Mouse (Mus musculus) large intestine, adult 2 months (tissue): Measurements from ENCODE around the gene Proser3. TPM values are rescaled to one million over a fixed set of nuclear protein-coding genes. Genes with fewer than 3 reads are reported as not detected.
A peak's percentile ranks its signal among the peaks of the same experiment; 100 is the strongest.

Experiments used
- DNase-seq: peaks from one replicate; pipeline ENCODE4 v3.0.0-alpha.2; 2012; ENCODE audit warnings: low read depth, low spot score
- WGBS: fragments of 180-500 bp; shearing (Covaris S2); methylation state at CpG from one replicate; pipeline ENCODE4 v1.1.7; 2018; 5-methylcytosine and 5-hydroxymethylcytosine counted together
- polyA plus RNA-seq: library from polyadenylated mRNA; depleted of rRNA; stranded (reverse); fragments of >200 nt; gene quantifications from 2 replicates; pipeline ENCODE4 v1.2.3, GENCODE M21; 2012

The Proser3 gene
- polyA plus RNA-seq, 1 experiment: 4.3 TPM

DNA sequence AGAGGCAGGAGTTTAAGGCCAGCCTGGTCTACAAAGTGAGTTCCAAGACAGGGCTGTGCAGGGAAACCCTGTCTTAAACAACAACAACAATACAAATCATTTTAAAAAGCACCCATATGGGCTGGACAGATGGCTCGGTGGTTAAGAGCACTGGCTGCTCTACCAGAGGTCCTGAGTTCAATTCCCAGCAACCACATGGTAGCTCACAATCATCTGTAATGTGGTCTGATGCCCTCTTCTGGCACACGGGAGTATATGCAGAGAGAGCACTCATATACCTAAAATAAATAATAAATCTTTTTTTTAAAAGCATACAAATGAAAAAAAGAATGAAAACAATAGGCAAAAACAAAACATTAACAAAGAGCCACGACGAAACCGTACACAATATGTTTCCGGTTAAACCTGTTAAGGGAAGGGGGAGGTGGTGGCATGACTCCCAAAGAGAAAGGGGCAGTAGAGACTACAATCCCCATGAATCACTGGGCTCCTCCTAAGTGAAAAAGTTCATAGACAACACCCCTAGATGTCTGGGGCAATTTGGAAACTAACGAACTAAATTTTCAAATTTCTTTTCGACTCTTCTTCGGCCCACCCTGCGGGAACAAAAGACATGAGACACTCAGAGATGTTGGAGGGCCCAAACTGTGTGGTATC is 526 bp downstream of the Proser3 start:
- 2% methylated on average over 10 of the region's 10 CpGs for WGBS
- no peak for DNase-seq

DNA sequence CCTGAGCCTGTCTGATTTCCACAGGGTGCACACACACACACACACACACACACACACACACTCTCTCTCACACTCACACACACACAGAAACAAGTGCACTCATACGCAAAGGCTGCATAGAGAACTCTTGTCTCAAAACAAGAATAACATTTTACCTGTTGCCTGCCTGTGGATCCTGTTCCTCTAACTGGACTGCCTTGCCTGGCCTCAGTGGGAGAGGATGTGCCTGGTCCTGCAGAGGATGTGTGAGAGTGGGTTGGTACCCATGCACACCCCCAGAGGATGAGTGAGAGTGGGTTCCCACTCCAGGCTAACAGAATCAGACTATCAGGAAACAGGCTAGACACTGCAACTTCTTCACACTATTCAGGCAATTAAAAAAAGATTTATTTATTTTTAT is 1.5 kb downstream of the Proser3 start:
- 97% methylated on average over 1 of the region's 1 CpGs for WGBS
- no peak for DNase-seq

GRCm38 (mm10) chr7:30549880-30550279 is 2.2 kb downstream of the Proser3 start:
- 84% methylated on average over 2 of the region's 2 CpGs for WGBS
- no peak for DNase-seq

- 92% methylated on average over 2 of the region's 2 CpGs for WGBS
- no peak for DNase-seq
Observed at GRCm38 (mm10) chr7:30544327-30544726, 7.8 kb downstream of the Proser3 start.

GRCm38 (mm10) chr7:30540572-30540971 is 11.5 kb downstream of the Proser3 start:
- no peak for DNase-seq
- WGBS: 93% methylated on average over 7 of the region's 7 CpGs

GRCm38 (mm10) chr7:30534633-30535577 is 17.2 kb downstream of the Proser3 start, which contains the start of gene Arhgap33:
Gene Arhgap33, minus strand, starts transcription at chr7:30535060.
- peak; percentile 83 for DNase-seq
- under 1% methylated on average over 84 of the region's 84 CpGs for WGBS

- no peak for DNase-seq
- 28% methylated on average over 26 of the region's 26 CpGs for WGBS
Observed at GRCm38 (mm10) chr7:30533941-30534632, 18.0 kb downstream of the Proser3 start.

- WGBS: 73% methylated on average over 8 of the region's 8 CpGs
- no peak for DNase-seq
Observed at GRCm38 (mm10) chr7:30532931-30533330, 19.2 kb downstream of the Proser3 start.

DNA sequence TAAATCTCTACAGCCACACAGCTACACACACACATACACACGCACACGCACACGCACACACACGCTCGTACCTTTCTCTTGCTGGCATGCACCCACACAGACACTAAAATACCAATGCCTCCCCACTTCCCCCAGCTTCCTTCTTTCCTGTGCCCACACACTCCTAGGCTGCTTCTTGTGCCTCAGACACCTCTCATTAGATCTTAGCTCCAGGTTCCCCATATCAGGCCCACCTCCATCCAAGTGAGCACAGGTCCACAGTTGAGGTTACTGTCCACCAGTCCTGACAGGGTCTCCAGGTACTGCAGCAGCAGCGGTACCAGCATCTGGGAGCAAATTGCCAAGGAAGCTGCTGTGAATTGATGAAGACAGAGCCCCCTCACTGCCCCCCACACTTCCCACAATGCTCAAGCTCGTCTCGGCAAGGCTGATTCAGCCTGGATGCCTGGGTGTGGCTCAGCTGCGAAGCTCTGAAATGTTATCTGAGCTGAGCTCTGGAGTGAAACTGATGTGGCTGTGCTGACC is 20.7 kb downstream of the Proser3 start:
- 89% methylated on average over 9 of the region's 9 CpGs for WGBS

DNA sequence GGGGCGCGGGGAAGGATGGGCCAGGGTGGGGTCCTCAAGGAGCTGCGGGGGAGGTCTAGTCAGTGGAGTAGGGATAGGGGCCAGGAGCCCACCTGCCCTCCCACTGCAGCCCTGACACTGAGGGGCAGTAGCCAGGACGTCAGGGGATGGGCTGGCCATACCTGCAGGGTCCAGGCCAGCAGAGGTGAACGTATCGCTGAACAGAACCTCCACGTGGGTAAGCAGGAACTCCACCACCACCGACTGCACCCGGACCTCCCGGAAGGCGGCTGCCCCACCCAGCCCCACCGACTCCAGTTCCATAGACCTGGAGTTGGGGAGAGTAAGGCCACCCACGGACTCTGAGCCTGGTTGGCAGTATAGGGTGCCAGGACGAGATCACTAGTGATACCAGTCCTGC is 25.1 kb downstream of the Proser3 start:
- WGBS: 87% methylated on average over 14 of the region's 14 CpGs
- DNase-seq: no peak

More for the DNA sequence above, 20.7 kb downstream of the Proser3 start:
- DNase-seq: no peak

DNA sequence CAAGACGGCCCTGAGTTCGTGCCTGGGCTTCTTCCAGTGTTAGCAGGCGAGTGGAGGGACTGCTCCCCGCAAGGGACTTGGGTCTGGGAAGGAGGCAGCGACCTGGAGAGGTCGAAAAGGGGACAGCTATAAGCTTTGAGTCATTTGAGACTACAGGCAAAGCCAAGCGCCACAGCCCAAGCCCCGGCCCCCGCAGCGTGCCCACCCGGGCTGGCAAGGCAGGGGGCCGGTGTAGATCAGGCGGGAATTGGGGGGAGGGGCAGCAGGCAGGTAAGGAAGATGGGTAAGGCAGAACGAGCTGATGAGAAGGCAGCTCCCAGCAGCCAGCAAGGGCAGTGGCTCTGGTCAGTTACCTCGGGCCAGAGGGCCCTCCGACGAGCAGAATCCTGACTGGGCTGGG is 25.7 kb downstream of the Proser3 start:
- WGBS: 49% methylated on average over 17 of the region's 17 CpGs
- DNase-seq: no peak

- no peak for DNase-seq
- WGBS: 27% methylated on average over 10 of the region's 10 CpGs
Observed at GRCm38 (mm10) chr7:30525954-30526353, 26.1 kb downstream of the Proser3 start.

GRCm38 (mm10) chr7:30524487-30524886 is 27.6 kb downstream of the Proser3 start:
- no peak for DNase-seq
- 87% methylated on average over 6 of the region's 6 CpGs for WGBS

DNA sequence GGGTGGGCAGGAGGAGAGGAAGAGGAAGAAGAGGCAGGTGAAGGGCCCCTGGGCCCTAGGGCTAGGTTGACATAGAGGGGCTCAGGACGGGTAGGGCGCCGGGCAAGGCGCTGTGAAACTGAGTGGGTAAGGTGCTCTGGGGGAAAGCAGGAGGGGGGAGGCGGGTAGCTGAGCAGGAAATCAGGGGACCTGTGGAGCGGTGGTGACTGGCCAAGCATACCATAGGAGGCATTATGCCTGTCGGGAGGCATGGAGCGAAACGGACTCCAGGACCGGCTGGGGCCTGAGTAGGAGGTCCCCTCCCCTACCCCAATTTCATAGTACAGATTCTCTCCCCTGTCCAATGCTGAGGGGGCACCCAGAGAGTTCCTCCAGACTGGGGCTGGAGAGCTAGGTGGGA is 29.2 kb downstream of the Proser3 start:
- DNase-seq: no peak
- 94% methylated on average over 10 of the region's 10 CpGs for WGBS

- DNase-seq: no peak
- WGBS: 76% methylated on average over 5 of the region's 5 CpGs
Observed at GRCm38 (mm10) chr7:30520856-30521255, 31.2 kb downstream of the Proser3 start.

- WGBS: 64% methylated on average over 4 of the region's 4 CpGs
- no peak for DNase-seq
Observed at GRCm38 (mm10) chr7:30520396-30520795, 31.7 kb downstream of the Proser3 start.

DNA sequence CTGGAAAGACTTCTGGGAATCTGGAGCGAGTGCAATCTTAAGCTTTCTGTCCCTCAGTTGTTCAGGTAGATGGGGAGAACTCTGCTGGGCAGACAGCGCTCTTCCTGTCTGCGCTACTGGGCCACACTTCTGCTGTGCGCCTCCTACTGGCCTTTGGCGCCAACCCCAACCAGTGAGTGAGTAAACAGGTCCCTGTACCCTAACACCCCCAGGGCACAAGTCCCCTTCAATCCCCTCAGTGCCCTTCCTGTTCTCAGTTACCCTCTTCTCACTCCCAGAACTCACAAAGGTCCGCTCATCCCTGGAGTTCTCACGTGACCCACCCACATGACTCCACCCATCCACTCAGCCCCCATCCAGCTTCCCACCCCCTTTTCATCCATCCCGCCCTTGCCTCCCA is 33.8 kb downstream of the Proser3 start:
- WGBS: 34% methylated on average over 8 of the region's 8 CpGs
- DNase-seq: no peak

DNA sequence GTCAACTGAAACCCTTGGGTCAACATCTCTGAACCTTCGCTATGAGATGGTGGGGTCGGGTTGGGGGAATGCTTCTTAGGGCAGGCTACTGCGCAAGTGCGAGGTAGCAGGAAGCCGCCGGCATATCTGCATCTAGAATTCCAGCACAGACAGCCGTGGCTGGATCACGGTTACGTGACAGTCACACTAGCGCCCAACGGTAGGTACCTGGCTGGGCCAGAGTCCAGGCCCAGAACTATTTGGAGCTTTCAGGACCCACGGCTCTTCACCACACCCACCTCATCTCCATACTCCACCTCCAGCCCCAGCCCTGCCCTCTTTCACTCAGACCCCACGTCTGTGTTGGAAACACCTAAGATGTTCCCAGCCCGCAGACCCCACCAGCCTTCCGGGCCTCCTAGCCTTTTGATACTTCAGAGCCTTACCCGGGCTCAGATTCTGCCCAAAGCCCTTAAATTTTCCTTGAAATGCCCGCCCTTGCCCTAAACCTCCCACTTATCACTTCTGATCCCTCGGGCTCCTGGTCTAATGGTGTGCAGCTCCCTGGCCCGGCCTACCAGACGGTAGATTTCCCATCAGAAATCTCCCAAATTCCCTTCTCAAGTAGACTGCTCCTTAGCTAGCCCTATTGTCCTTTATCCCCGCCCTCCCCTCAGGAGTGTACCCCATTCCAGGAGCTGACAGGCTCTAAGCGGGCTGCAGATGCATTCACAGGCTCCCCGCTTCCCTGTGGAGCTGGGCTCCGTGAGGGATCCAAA is 36.9 kb downstream of the Proser3 start:
- no peak for DNase-seq
- WGBS: 57% methylated on average over 24 of the region's 24 CpGs

DNA sequence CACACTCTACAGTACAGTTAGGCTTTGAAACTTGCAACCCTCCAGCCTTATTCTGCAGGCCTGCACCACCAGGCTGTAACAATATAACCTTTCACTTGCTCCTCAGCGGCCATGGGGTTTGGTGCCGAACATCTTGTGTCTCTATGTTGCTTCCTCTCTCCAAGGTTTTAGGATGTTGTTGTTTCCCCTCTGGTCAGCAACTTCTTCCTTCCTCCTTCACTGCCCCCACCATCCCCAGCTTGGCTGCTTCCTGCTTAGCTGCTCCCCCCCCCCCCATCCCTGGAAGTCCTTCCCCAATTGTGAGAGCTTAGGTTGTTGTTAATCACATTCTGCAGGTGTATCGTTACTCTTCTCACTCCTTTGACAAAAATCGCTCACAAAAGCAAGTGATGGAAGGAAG is 44.0 kb downstream of the Proser3 start:
- DNase-seq: no peak
- whole genome bisulfite sequencing: 63% methylated on average over 4 of the region's 4 CpGs
